Mouse (Mus musculus) embryonic stem cell, embryonic (primary cell): ENCODE data around the gene Olfr1219.

Source experiments
- CTCF ChIA-PET, 4 experiments: fragments of 300-600 bp in 2 of 4; fragments of 350-600 bp in 2 of 4; sonication (Branson Sonifier 250); formaldehyde crosslinking; loops; one replicate each; lab custom pipeline; 2022; ENCODE audit warnings: inconsistent platforms in 2 of 4; lab: Charles Lee
- POLR2A ChIA-PET, 4 experiments: fragments of 300-600 bp in 2 of 4; fragments of 350-600 bp in 2 of 4; sonication (Branson Sonifier 250); formaldehyde crosslinking; loops; one replicate each; lab custom pipeline; 2022; ENCODE audit warnings: antibody characterized with exemption in 4 of 4, inconsistent platforms in 1 of 4; lab: Charles Lee

The Olfr1219 gene

GRCm38 (mm10) chr2:89083413-89083812 is at the start of gene Olfr1219:
TSS of gene Olfr1219 (minus strand) at chr2:89083513.
- ChIA-PET POLR2A (no interaction called here), CTCF (no interaction called here)

GRCm38 (mm10) chr2:89132954-89133353 is 49.6 kb upstream of the Olfr1219 start, which contains the start of gene Olfr1222:
TSS of gene Olfr1222 (minus strand) at chr2:89133054.
- ChIA-PET CTCF (no interaction called here), POLR2A (no interaction called here)

- ChIA-PET CTCF (no interaction called here), POLR2A (no interaction called here)
Observed at GRCm38 (mm10) chr2:89117183-89117582, 33.9 kb upstream of the Olfr1219 start, which contains the start of gene Olfr1221. TSS of gene Olfr1221 (minus strand) at chr2:89117283.

- POLR2A ChIA-PET, result no interaction called here
- CTCF ChIA-PET, result interaction anchor here in 1 of 4 experiments (0.6 kb wide), 1 partner anchor 170 kb away, joined by 3 read pairs; no protein-coding TSS in a partner anchor
Observed at GRCm38 (mm10) chr2:89106735-89107134, 23.4 kb upstream of the Olfr1219 start, which contains the start of gene Olfr1220. TSS of gene Olfr1220 (minus strand) at chr2:89106835.

- CTCF ChIA-PET, result no interaction called here
Observed at GRCm38 (mm10) chr2:89105651-89106050, 22.3 kb upstream of the Olfr1219 start.

GRCm38 (mm10) chr2:89093848-89094247 is 10.5 kb upstream of the Olfr1219 start:
- CTCF ChIA-PET, result no interaction called here
- POLR2A ChIA-PET, result interaction anchor here in 1 of 4 experiments (0.5 kb wide), 1 partner anchor 1367 kb away, joined by 7 read pairs; no protein-coding TSS in a partner anchor

More at GRCm38 (mm10) chr2:89105651-89106050, 22.3 kb upstream of the Olfr1219 start:
- POLR2A ChIA-PET, result no interaction called here

- CTCF ChIA-PET, result no interaction called here
- POLR2A ChIA-PET, result no interaction called here
Observed at GRCm38 (mm10) chr2:89081487-89081886, 1.8 kb downstream of the Olfr1219 start.

- CTCF ChIA-PET, result no interaction called here
- POLR2A ChIA-PET, result no interaction called here
Observed at GRCm38 (mm10) chr2:89061087-89061486, 22.2 kb downstream of the Olfr1219 start, which contains the start of gene Olfr1218. TSS of gene Olfr1218 (minus strand) at chr2:89061187.

- ChIA-PET CTCF (no interaction called here), POLR2A (no interaction called here)
Observed at GRCm38 (mm10) chr2:89031965-89032364, 51.3 kb downstream of the Olfr1219 start, which contains the start of gene Olfr1217. TSS of gene Olfr1217 (minus strand) at chr2:89032065.
